Mouse (Mus musculus) hindbrain, embryonic 14.5 days (tissue): ENCODE data around the gene Txndc11. TPM values are rescaled to one million over a fixed set of nuclear protein-coding genes. Genes with fewer than 3 reads are reported as not detected.

ENCODE experiments used
- ATAC-seq: fragments of 200-750 bp; cut with Nextera tagmentation; 2 replicates; pipeline ENCODE4 v1.8.0; 2017; ENCODE audit warnings: moderate number of reproducible peaks, mild to moderate bottlenecking, moderate TSS enrichment, moderate library complexity; ENCODE audit not compliant: low FRiP score
- DNase-seq: peaks from one replicate; pipeline ENCODE4 v3.0.0-alpha.2; 2015; ENCODE audit warnings: low spot score
- H3K27ac ChIP-seq: fragments of 300-500 bp; sonication (generic); 2 replicates; pipeline ENCODE4 v1.5.1; 2014; ENCODE audit warnings: mild to moderate bottlenecking, moderate library complexity
- H3K27me3 ChIP-seq: fragments of 300-500 bp; sonication (generic); 2 replicates; pipeline ENCODE4 v1.6.1; 2014; ENCODE audit warnings: mild to moderate bottlenecking, low read length, mixed read lengths; ENCODE audit not compliant: control insufficient read depth, insufficient read depth
- H3K36me3 ChIP-seq: fragments of 300-500 bp; sonication (generic); replicated peaks from 2 replicates; pipeline ENCODE4 v1.6.1; 2014; ENCODE audit not compliant: control insufficient read depth, insufficient read depth
- H3K4me1 ChIP-seq: fragments of 300-500 bp; sonication (generic); replicated peaks from 2 replicates; pipeline ENCODE4 v1.6.1; 2014; ENCODE audit warnings: antibody characterized with exemption, low read length, mixed read lengths; ENCODE audit not compliant: control insufficient read depth, insufficient read depth
- H3K4me2 ChIP-seq: fragments of 300-500 bp; sonication (generic); replicated peaks from 2 replicates; pipeline ENCODE4 v1.6.1; 2014; ENCODE audit warnings: mild to moderate bottlenecking, moderate library complexity
- H3K4me3 ChIP-seq: fragments of 300-500 bp; sonication (generic); replicated peaks from 2 replicates; pipeline ENCODE4 v1.5.1; 2014; ENCODE audit warnings: mild to moderate bottlenecking, low read length
- H3K9ac ChIP-seq: fragments of 300-500 bp; sonication (generic); 2 replicates; pipeline ENCODE4 v1.6.1; 2014
- H3K9me3 ChIP-seq: fragments of 300-500 bp; sonication (generic); 2 replicates; pipeline ENCODE4 v1.6.1; 2016; ENCODE audit warnings: low read length; ENCODE audit not compliant: control insufficient read depth
- WGBS: fragments of 180-500 bp; shearing (Covaris S2); extraction: QIAGEN DNeasy Blood & Tissue Kit; methylation state at CpG from one replicate; pipeline ENCODE4 v1.1.7; 2014; 5-methylcytosine and 5-hydroxymethylcytosine counted together
- polyA plus RNA-seq: library from polyadenylated mRNA; unstranded; fragments of >200 nt; fragmentation: Nextera tagmentation; extraction: Ambion mirVana; gene quantifications from 2 replicates; pipeline ENCODE4 v1.2.1, GENCODE M21; 2014

Gene Txndc11
- polyA plus RNA-seq, 1 experiment from 2014 or later = 32.6 TPM

GRCm38 (mm10) chr16:11086856-11087588 lies 47.4 kb downstream of the Txndc11 start:
- DNase-seq (peak; percentile 60), ATAC-seq (peak; percentile 85)
- no peak overlapping the region for H3K4me2 ChIP-seq
- H3K9me3 ChIP-seq = no peaks in the 10 kb centered on the region
- no peak overlapping the region for H3K4me3 ChIP-seq
- H3K9ac ChIP-seq = no peak overlapping the region
- WGBS = 49% methylated on average over 5 of the region's 5 CpGs
- no peaks in the 10 kb centered on the region for H3K4me1 ChIP-seq
- no peaks in the 10 kb centered on the region for H3K27me3 ChIP-seq
- H3K27ac ChIP-seq = peak overlapping the region; percentile 38; the same call in 1 of the 2 replicates
- H3K36me3 ChIP-seq = peaks cover 89% of the 10 kb centered on the region

- Histone ChIP-seq H3K27ac (no peak overlapping the region), H3K27me3 (no peaks in the 10 kb centered on the region), H3K4me3 (no peak overlapping the region), H3K4me1 (no peaks in the 10 kb centered on the region), H3K4me2 (no peak overlapping the region), H3K9ac (no peak overlapping the region), H3K9me3 (no peaks in the 10 kb centered on the region), H3K36me3 (peaks cover 85% of the 10 kb centered on the region)
- WGBS = 93% methylated on average over 3 of the region's 3 CpGs
- DNase-seq (no peak), ATAC-seq (no peak)
Measured at GRCm38 (mm10) chr16:11086299-11086698, 48.2 kb downstream of the Txndc11 start.

- Histone ChIP-seq H3K4me2 (no peak overlapping the region), H3K9ac (no peak overlapping the region), H3K36me3 (peaks cover 85% of the 10 kb centered on the region), H3K27ac (no peak overlapping the region), H3K4me1 (no peaks in the 10 kb centered on the region), H3K27me3 (no peaks in the 10 kb centered on the region), H3K4me3 (no peak overlapping the region), H3K9me3 (no peaks in the 10 kb centered on the region)
- WGBS = 95% methylated on average over 8 of the region's 8 CpGs
- DNase-seq (no peak), ATAC-seq (no peak)
Measured at GRCm38 (mm10) chr16:11084181-11084580, 50.3 kb downstream of the Txndc11 start.

DNA sequence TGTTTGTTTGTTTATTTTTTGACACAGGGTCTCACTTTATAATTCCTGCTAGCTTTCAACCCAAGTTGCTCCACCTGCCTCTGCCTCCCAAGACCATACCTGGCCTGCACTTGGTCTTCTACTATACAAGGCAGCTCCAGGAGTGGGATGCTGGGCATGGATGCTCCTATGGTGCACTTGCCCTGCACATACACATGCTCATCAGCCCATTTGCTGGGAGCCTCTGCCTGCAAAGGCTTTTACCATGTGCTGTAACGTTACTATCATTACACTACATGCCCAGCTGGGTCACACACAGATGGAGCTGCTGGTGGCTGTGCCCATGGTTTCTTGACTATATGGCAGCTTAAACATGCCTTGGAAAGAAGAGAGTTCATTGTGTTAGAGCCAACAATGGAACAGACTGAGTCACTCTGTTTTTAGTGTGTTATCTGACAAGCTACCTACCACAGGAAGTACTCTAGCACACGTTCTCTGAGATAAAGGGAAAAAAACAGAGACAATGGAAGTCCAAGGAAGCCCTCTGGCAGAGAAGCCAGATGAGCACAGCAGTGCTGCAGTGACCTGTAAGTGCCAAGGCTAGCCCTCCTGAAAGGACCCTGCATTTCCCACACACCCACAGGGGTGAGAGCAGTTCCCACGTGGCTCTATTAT lies 56.1 kb downstream of the Txndc11 start:
- Histone ChIP-seq H3K36me3 (peaks cover 89% of the 10 kb centered on the region), H3K4me1 (no peaks in the 10 kb centered on the region), H3K27ac (no peak overlapping the region), H3K4me2 (no peak overlapping the region), H3K9me3 (no peaks in the 10 kb centered on the region), H3K27me3 (no peaks in the 10 kb centered on the region), H3K9ac (no peak overlapping the region), H3K4me3 (no peak overlapping the region)
- DNase-seq (no peak), ATAC-seq (no peak)
- WGBS = 81% methylated on average over 3 of the region's 3 CpGs

DNA sequence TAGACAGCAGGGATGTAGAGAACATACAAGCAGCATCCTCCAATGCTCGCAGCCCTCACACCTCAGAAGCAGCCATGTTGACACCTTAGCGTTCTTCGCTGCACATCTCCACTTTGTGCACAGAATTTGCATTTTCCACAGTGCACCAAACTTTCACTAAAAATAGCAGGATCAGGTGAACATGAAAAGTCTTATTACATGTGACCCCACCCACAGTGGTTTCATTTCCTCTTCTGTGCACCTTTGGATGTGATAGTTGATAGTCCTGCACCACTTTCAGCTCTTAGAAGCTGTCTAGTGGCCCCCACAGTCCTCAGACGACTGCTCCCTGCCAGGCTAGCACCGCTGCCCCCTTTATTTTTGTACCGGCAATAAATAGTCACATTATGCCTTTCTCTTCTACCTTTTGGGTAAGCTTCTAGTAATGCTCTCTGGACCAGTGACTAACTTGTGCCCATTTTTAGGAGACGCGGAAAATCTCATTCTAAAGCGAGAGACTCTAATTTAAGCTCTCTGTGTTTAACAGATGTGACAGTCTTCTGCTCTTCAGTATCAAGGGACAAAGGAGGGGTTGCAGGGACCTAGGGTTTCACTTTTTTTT lies 56.7 kb downstream of the Txndc11 start:
- H3K4me3 ChIP-seq = no peak overlapping the region
- no peak overlapping the region for H3K27ac ChIP-seq
- peaks cover 6% of the 10 kb centered on the region; the same call in 1 of the 2 replicates for H3K4me1 ChIP-seq
- ATAC-seq (no peak), DNase-seq (no peak)
- H3K4me2 ChIP-seq = no peak overlapping the region
- H3K27me3 ChIP-seq = no peaks in the 10 kb centered on the region
- H3K9ac ChIP-seq = no peak overlapping the region
- WGBS = 89% methylated on average over 9 of the region's 9 CpGs
- no peaks in the 10 kb centered on the region for H3K9me3 ChIP-seq
- peaks cover 89% of the 10 kb centered on the region for H3K36me3 ChIP-seq

- no peak overlapping the region for H3K4me2 ChIP-seq
- peaks cover 35% of the 10 kb centered on the region for H3K4me1 ChIP-seq
- no peak overlapping the region; the same call in 1 of the 2 replicates for H3K27ac ChIP-seq
- no peak for ATAC-seq
- 70% methylated on average over 6 of the region's 6 CpGs for WGBS
- H3K36me3 ChIP-seq = peaks cover 68% of the 10 kb centered on the region
- H3K9ac ChIP-seq = no peak overlapping the region
- H3K9me3 ChIP-seq = no peaks in the 10 kb centered on the region
- H3K4me3 ChIP-seq = no peak overlapping the region
- no peaks in the 10 kb centered on the region for H3K27me3 ChIP-seq
- no peak for DNase-seq
Measured at GRCm38 (mm10) chr16:11073060-11073459, 61.4 kb downstream of the Txndc11 start.

GRCm38 (mm10) chr16:11072454-11072853 lies 62.0 kb downstream of the Txndc11 start:
- Histone ChIP-seq H3K27me3 (no peaks in the 10 kb centered on the region), H3K9ac (no peak overlapping the region), H3K9me3 (no peaks in the 10 kb centered on the region), H3K4me3 (no peak overlapping the region), H3K4me1 (peaks cover 41% of the 10 kb centered on the region), H3K27ac (no peak overlapping the region; the same call in 1 of the 2 replicates), H3K4me2 (no peak overlapping the region), H3K36me3 (peaks cover 64% of the 10 kb centered on the region)
- no peak for ATAC-seq
- 81% methylated on average over 8 of the region's 8 CpGs for WGBS
- no peak for DNase-seq

DNA sequence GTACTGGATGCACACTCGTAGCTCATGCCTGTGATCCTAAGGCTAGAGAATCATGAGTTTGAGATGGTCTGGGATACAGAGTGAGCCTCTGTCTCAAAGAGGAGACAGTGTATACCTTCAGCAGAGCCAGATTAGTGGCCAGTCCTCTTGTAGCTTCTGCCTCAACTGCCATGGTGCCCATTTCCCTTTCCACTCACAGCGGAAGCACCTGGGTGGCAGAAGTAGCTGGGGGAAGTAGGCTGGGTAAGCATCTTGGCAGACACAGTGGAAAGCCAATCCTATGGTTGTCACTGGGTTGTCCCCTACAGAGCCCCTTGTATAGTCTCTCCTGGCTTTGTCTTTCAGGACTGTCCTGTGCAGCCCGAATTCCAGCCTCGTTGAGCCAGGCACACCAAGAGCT lies 62.6 kb downstream of the Txndc11 start:
- H3K9me3 ChIP-seq = no peaks in the 10 kb centered on the region

DNA sequence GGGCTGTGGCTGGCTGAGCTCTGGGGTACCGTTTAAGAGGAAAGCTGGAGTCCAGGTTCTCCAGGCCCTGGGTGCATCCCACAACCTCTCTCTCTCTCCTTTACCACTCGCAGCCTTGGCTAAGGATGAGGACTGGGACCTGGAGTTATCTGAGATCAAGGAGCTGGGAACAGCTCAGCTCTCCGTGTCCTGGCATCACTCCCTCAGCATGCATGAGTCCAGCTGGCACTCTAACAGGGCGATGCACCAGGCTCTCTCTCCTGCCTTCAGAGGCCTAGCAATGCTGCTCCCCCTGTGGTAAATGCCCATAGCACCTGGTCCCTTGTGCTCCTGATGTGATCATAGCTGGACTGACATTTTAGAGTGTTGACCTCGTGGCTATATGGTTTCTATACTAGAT lies 63.3 kb downstream of the Txndc11 start:
- Histone ChIP-seq H3K27ac (no peak overlapping the region), H3K36me3 (peaks cover 53% of the 10 kb centered on the region), H3K9me3 (no peaks in the 10 kb centered on the region), H3K27me3 (no peaks in the 10 kb centered on the region), H3K4me2 (no peak overlapping the region), H3K4me3 (no peak overlapping the region), H3K9ac (no peak overlapping the region), H3K4me1 (peaks cover 46% of the 10 kb centered on the region)
- DNase-seq = no peak
- no peak for ATAC-seq
- 78% methylated on average over 5 of the region's 5 CpGs for WGBS

More for the DNA sequence above, 62.6 kb downstream of the Txndc11 start:
- H3K4me3 ChIP-seq = no peak overlapping the region
- no peaks in the 10 kb centered on the region for H3K27me3 ChIP-seq
- H3K4me2 ChIP-seq = no peak overlapping the region
- H3K9ac ChIP-seq = no peak overlapping the region
- WGBS = 88% methylated on average over 4 of the region's 4 CpGs
- DNase-seq = no peak
- peaks cover 59% of the 10 kb centered on the region for H3K36me3 ChIP-seq
- peaks cover 46% of the 10 kb centered on the region for H3K4me1 ChIP-seq
- H3K27ac ChIP-seq = no peak overlapping the region
- ATAC-seq = no peak
